In genomic region chr7:38189136-38189982, GRCm38 (mm10) we compare ENCODE assay signal across 10 mouse cellular contexts. TPM values are rescaled to one million over a fixed set of nuclear protein-coding genes. Genes with fewer than 3 reads are reported as not detected.
A peak's percentile ranks its signal among the peaks of the same experiment; 100 is the strongest.
DNase-seq lines count a peak whose midpoint lies in the region; ATAC-seq and TF ChIP-seq lines count a peak whose summit lies in the region.
"Had no signal": no experiment of that assay in that cellular context is flagged by ENCODE, and none has a peak within 500 bp of the region (broad histone marks: within the 10 kb centered on the region; RNA-seq: fewer than 3 reads in every experiment).

No protein-coding gene starts in this region.

- H3K9ac ChIP-seq in liver, embryonic 15.5 days, result no peak overlapping the region
- H3K9ac ChIP-seq in heart, embryonic 11.5 days (ENCODE audit: low read depth, low read length), result no peak overlapping the region
- no peak overlapping the region for H3K9ac ChIP-seq in intestine, postnatal 0 days (ENCODE audit: low read depth, low read length)
- H3K9ac ChIP-seq: neural tube, embryonic 13.5 days had no signal

- H3K4me3 ChIP-seq in liver, embryonic 15.5 days (replicated peaks), result no peak overlapping the region
- H3K4me3 ChIP-seq in heart, embryonic 11.5 days (ENCODE audit: low read depth, low read length), result no peak overlapping the region
- H3K4me3 ChIP-seq in intestine, postnatal 0 days (ENCODE audit: low read depth, low read length), result no peak overlapping the region
- H3K4me3 ChIP-seq: neural tube, embryonic 13.5 days had no signal

- H3K27me3 ChIP-seq in liver, embryonic 15.5 days, result no peaks in the 10 kb centered on the region
- no peaks in the 10 kb centered on the region for H3K27me3 ChIP-seq in splenic B cell, adult 2 months (ENCODE audit: control insufficient read depth, insufficient read depth, low read length, poor library complexity, severe bottlenecking)
- H3K27me3 ChIP-seq in heart, embryonic 11.5 days (ENCODE audit: control insufficient read depth, insufficient read depth, low read length), result no peaks in the 10 kb centered on the region
- H3K27me3 ChIP-seq in intestine, postnatal 0 days (replicated peaks; ENCODE audit: control insufficient read depth, insufficient read depth, low read length), result no peaks in the 10 kb centered on the region
- H3K27me3 ChIP-seq: neural tube, embryonic 13.5 days had no signal

- no peak for TF ChIP-seq CTCF in intestine, postnatal 0 days (IDR thresholded peaks at IDR 0.05; ENCODE audit: low read depth)

- H3K27ac ChIP-seq in liver, embryonic 15.5 days (replicated peaks), result peak overlapping the region; percentile 63
- no peak overlapping the region for H3K27ac ChIP-seq in heart, embryonic 11.5 days (ENCODE audit: low read depth, low read length)
- H3K27ac ChIP-seq in intestine, postnatal 0 days (ENCODE audit: low read depth, low read length), result no peak overlapping the region
- H3K27ac ChIP-seq: neural tube, embryonic 13.5 days had no signal

- no peaks in the 10 kb centered on the region for H3K9me3 ChIP-seq in liver, embryonic 15.5 days (replicated peaks)
- no peaks in the 10 kb centered on the region for H3K9me3 ChIP-seq in heart, embryonic 11.5 days (replicated peaks; ENCODE audit: control insufficient read depth, low read length)
- no peaks in the 10 kb centered on the region for H3K9me3 ChIP-seq in intestine, postnatal 0 days (ENCODE audit: control insufficient read depth)
- H3K9me3 ChIP-seq: neural tube, embryonic 13.5 days had no signal

- ATAC-seq in liver, embryonic 15.5 days (ENCODE audit: insufficient read depth), result 0 out of 2 replicates have a peak, but pooled peaks have one; percentile 13
- ATAC-seq in heart, embryonic 11.5 days (replicated peaks; ENCODE audit: insufficient number of reproducible peaks, low FRiP score, low TSS enrichment), result no peak
- ATAC-seq in intestine, postnatal 0 days, result no peak
- ATAC-seq: forebrain, embryonic 16.5 days had no signal

- peaks cover 19% of the 10 kb centered on the region for H3K4me1 ChIP-seq in liver, embryonic 15.5 days (replicated peaks)
- 0 out of 2 replicates have a peak, but pooled peaks cover under 1% of the 10 kb centered on the region for H3K4me1 ChIP-seq in heart, embryonic 11.5 days (ENCODE audit: control insufficient read depth, insufficient read depth, low read length)
- 0 out of 2 replicates have a peak, but pooled peaks cover 3% of the 10 kb centered on the region for H3K4me1 ChIP-seq in intestine, postnatal 0 days (replicated peaks; ENCODE audit: control insufficient read depth, insufficient read depth, low read length)

- peak overlapping the region; percentile 31; the same call in 1 of the 2 replicates for H3K4me2 ChIP-seq in liver, embryonic 15.5 days
- H3K4me2 ChIP-seq in heart, embryonic 11.5 days, result no peak overlapping the region
- no peak overlapping the region for H3K4me2 ChIP-seq in intestine, postnatal 0 days (replicated peaks; ENCODE audit: low read depth)
- H3K4me2 ChIP-seq: neural tube, embryonic 13.5 days had no signal

- peaks cover 8% of the 10 kb centered on the region for H3K36me3 ChIP-seq in liver, embryonic 15.5 days (replicated peaks)
- H3K36me3 ChIP-seq in splenic B cell, adult 2 months (ENCODE audit: control insufficient read depth, insufficient read depth, low read length, poor library complexity, severe bottlenecking), result no peaks in the 10 kb centered on the region
- H3K36me3 ChIP-seq in heart, embryonic 11.5 days (ENCODE audit: control insufficient read depth, insufficient read depth, low read length), result peaks cover 3% of the 10 kb centered on the region; the same call in 1 of the 2 replicates
- peaks cover 17% of the 10 kb centered on the region; the same call in 1 of the 2 replicates for H3K36me3 ChIP-seq in intestine, postnatal 0 days (ENCODE audit: control insufficient read depth, insufficient read depth)

- peak; percentile 67 for DNase-seq in layer of hippocampus, adult 9-11 months
- no peak for DNase-seq in layer of hippocampus, adult 18-20 months (ENCODE audit: low spot score in 2 of 2)
- DNase-seq in adipocyte (ENCODE audit: low spot score), result peak; percentile 61
- peak; percentile 64 for DNase-seq in splenic B cell, adult 2 months (ENCODE audit: low read depth, low spot score)
- no peak for DNase-seq in embryo, embryonic 9.5 days (ENCODE audit: extremely low spot score)

- WGBS in liver, embryonic 15.5 days (ENCODE audit: insufficient replicate concordance), result 24% methylated on average over 15 of the region's 15 CpGs
- 77% methylated on average over 15 of the region's 15 CpGs for WGBS in heart, embryonic 11.5 days (ENCODE audit: insufficient replicate concordance)
- WGBS in intestine, postnatal 0 days, result 79% methylated on average over 15 of the region's 15 CpGs

RNA-seq across cellular contexts. Expression of gene 1600014C10Rik, which starts 6.3 kb away (rescaled TPM):
- 10 to 100 TPM; 26.0 to 27.4 TPM for total RNA-seq in layer of hippocampus, adult 18-20 months (2021)
- 17.3 and 19.8 TPM in 2 replicates for polyA plus RNA-seq in liver, embryonic 15.5 days (2015; fragmentation: Nextera tagmentation; extraction: Ambion mirVana)
- 13.2 and 13.9 TPM in 2 replicates for polyA plus RNA-seq in heart, embryonic 11.5 days (2014; fragmentation: Nextera tagmentation; extraction: Ambion mirVana)
- 16.9 and 18.2 TPM in 2 replicates for polyA plus RNA-seq in intestine, postnatal 0 days (2015; fragmentation: Nextera tagmentation; extraction: Ambion mirVana)

RNA-seq across cellular contexts. Expression of gene Plekhf1, which starts 38.5 kb away (rescaled TPM):
- total RNA-seq in layer of hippocampus, adult 18-20 months (2021), result 1 to 10 TPM; 2.4 to 4.4 TPM
- 0.53 and 0.66 TPM in 2 replicates for polyA plus RNA-seq in liver, embryonic 15.5 days (2015; fragmentation: Nextera tagmentation; extraction: Ambion mirVana)
- polyA plus RNA-seq in heart, embryonic 11.5 days (2014; fragmentation: Nextera tagmentation; extraction: Ambion mirVana), result 1.6 and 1.8 TPM in 2 replicates
- polyA plus RNA-seq in intestine, postnatal 0 days (2015; fragmentation: Nextera tagmentation; extraction: Ambion mirVana), result 5.2 and 5.9 TPM in 2 replicates

Comparison
In these comparisons a context has a peak if more than half of its experiments do, and no peak if none do; other contexts are left out.
1. DNase-seq: peak in layer of hippocampus, adult 9-11 months (single experiment), adipocyte (single experiment) and splenic B cell, adult 2 months (single experiment); none in layer of hippocampus, adult 18-20 months (0 of 2) and embryo, embryonic 9.5 days (single experiment).